Mouse (Mus musculus) mesoderm, embryonic 11.5 days (tissue): ENCODE measurements at regions not wholly inside any gene's neighbourhood (a gene's known extent, or its start where the extent isn't known, plus 50 kb on each side); places are given as distances from the start of the nearest gene placed in this dataset.
"Not testable (repeated sequence)": the region's sequence is repeated elsewhere in the genome, so short reads cannot be mapped to it uniquely, and the experiment has no call there.

ENCODE experiments used
- DNase-seq: peaks from one replicate; pipeline ENCODE4 v3.0.0-alpha.2; 2012; ENCODE audit warnings: low read depth, low spot score

DNA sequence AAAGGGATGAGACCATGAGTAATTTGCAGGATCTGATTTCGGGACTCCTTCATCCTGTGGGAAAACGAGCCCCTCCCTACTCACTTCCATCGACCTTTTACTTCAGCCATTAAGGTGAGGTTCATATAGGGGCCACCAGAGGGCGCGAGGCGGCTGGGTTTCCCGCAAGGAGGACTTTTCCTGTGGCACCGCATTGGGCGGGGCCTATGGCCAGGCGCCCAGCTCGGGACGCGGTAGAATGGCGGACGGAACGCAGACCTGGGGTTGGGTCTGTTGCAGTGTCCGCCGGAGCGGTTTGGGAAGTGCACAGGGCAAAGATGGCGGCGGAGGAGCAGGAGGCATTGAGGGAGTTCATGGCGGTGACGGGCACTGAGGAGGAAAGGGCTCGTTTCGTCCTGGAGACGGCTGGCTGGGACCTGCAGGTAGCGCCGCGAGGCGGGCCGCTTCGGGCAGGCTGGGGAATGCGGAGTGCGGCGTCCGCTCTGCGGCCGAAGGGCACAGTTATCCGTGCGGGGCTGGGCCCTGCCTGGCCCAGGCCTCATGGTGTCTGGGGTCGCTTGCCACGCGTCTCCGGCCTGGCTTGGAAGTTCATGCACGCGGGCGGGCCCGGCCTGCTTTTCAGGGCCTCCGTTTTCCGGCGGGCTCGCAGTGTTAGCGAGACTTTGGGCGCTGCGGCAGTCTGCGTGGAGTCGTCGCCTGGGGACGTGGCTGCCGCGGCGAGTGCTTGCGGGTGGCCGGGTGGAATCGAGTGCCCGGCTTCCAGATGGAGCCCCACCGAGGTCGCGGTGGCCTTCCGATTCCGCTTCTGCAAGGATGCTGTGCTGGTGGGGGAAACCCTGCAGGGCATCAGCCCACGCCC, 219.1 kb downstream of the Gm31371 start:
- peak; percentile 84 for DNase-seq

- not testable (repeated sequence) for DNase-seq
Measured at GRCm38 (mm10) chr8:20123545-20123944, 220.4 kb downstream of the Gm31371 start.

DNA sequence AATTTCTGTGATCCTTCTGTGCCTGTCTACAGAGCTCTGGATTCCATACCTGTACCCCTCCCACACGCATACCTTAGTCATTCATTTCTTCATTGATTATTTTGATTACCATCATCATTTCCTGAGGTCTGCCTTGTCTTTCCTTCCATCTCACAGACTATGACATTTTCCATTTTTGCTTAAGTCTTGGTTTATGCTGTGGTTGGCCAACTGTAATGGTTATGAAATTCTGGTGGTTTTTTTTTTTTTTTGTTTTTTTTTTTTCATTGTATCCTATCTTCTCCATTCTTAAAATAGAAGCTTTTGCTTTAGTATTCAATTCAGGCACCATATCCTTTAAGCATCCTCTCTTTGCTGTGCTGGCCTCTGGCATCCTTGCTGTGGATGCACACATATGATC, 227.4 kb downstream of the Gm15319 start:
- DNase-seq: not testable (repeated sequence)

DNA sequence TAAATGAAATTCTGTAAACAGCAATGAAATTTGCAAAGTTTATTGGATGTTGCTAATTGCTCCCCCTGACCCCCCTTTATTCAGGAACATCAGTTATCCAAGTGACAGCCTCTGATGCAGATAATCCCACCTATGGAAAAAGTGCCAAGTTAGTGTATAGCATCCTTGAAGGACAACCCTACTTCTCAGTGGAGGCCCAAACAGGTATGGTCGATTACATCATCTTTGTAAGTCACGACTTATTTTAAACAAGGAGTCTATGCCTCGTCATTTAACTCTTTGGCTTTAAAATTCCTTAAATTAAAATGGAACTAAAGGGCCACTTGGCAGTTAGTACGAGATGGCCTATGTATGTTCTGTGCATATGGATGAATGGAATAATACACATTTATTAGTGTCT, 217.6 kb downstream of the Gm15319 start:
- not testable (repeated sequence) for DNase-seq

DNA sequence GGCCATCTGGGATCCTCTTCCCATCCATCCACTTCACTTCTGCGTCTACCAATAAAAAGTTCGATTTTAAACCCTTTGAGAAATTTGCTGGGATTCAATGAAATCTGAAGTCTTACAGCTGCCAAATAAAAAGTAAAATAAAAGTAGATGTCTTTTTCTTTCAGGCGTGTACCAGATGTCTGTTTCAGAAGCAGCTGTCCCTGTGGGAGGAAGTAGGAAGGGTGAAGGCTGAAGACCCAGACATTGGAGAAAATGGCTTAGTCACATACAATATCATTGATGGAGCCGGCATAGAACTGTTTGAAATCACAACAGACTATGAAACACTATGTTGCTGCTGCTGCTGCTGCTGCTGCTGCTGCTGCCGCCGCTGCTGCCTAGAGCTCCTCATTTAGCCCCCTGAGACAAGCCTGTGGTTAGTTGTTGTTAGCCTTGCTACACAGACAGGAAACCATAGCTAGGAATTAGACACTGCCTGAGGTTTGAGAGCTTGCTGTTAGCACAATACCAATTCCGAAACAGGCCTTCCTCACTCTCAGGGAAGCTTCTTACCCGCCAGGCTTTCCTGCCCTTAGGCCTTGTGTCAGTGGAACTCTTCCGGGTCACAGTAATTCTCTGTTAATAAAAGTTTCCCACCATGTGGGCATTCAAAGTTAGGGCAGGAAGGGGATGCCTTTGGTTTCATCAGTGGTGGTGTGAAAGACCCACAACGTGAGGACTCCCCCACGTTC, 211.5 kb downstream of the Gm15319 start:
- not testable (repeated sequence) for DNase-seq

GRCm38 (mm10) chr8:20154091-20154490, 208.9 kb downstream of the Gm15319 start:
- DNase-seq: not testable (repeated sequence)
